Mouse (Mus musculus): ENCODE results near the gene Tmem216.

The Tmem216 gene

DNA sequence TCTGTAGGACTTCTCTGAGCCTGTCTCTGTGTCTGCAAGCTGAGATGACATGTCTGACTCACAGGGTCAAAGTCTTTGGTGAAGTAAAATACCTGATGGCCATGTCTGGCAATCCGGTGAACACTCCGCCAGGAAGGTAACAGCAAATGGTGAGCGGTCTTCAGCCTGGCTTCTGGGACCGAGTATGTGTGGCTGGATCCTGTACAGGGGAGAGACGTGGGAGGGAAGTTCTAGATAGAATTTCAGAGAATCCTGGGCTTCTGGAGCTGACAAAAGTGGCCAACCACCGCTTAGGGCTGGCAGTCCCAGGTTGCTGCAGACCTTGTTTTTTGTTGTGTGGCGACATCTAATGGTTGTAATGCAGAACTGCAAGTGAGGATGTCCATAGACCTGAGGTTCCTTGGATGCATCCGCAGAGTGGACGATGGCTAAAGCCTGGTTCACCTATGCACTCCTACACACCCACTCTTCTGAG, 69.7 kb downstream of the Tmem216 start:
- DNase-seq (ENCODE audit: low read depth) = peak; percentile 88
